Mouse (Mus musculus) spleen, embryonic (tissue): ENCODE data around the gene Baiap2l2.

ENCODE experiments used
- CTCF ChIA-PET: fragments of 350-600 bp; sonication (Branson Sonifier 250); formaldehyde crosslinking; loops from one replicate; lab custom pipeline; 2022; lab: Charles Lee

Baiap2l2 gene

GRCm38 (mm10) chr15:79262375-79262774 lies 23.0 kb downstream of the Baiap2l2 start:
- CTCF ChIA-PET = no interaction called here

- CTCF ChIA-PET = no interaction called here
These were observed 23.6 kb downstream of the Baiap2l2 start for GRCm38 (mm10) chr15:79261757-79262156.

- CTCF ChIA-PET = no interaction called here
These were observed 24.1 kb downstream of the Baiap2l2 start for GRCm38 (mm10) chr15:79261095-79261725.

GRCm38 (mm10) chr15:79258521-79258920 lies 26.8 kb downstream of the Baiap2l2 start:
- CTCF ChIA-PET = no interaction called here

- CTCF ChIA-PET = no interaction called here
These were observed 30.7 kb downstream of the Baiap2l2 start, which contains the start of gene Slc16a8 for GRCm38 (mm10) chr15:79254661-79255060. Gene Slc16a8 (minus strand): TSS chr15:79254761.

- CTCF ChIA-PET = no interaction called here
These were observed 32.8 kb downstream of the Baiap2l2 start for GRCm38 (mm10) chr15:79252580-79252979.

GRCm38 (mm10) chr15:79251781-79252491 lies 33.4 kb downstream of the Baiap2l2 start:
- CTCF ChIA-PET = no interaction called here

- CTCF ChIA-PET = no interaction called here
These were observed 34.2 kb downstream of the Baiap2l2 start for GRCm38 (mm10) chr15:79251168-79251567.

- CTCF ChIA-PET = interaction anchor here (0.6 kb wide), 1 partner anchor 572 kb away, joined by 3 read pairs; no protein-coding TSS in a partner anchor
These were observed 35.1 kb downstream of the Baiap2l2 start for GRCm38 (mm10) chr15:79250236-79250635.

GRCm38 (mm10) chr15:79245321-79245720 lies 40.0 kb downstream of the Baiap2l2 start:
- CTCF ChIA-PET = no interaction called here

GRCm38 (mm10) chr15:79244071-79244893 lies 41.1 kb downstream of the Baiap2l2 start:
- CTCF ChIA-PET = interaction anchor here (0.5 kb wide), 1 partner anchor 770 kb away, joined by 3 read pairs; no protein-coding TSS in a partner anchor

GRCm38 (mm10) chr15:79243234-79244042 lies 41.9 kb downstream of the Baiap2l2 start:
- CTCF ChIA-PET = interaction anchor here (0.7 to 0.9 kb wide), 2 partner anchors 29 to 94 kb away, joined by 3 to 5 read pairs; no protein-coding TSS in a partner anchor

- CTCF ChIA-PET = interaction anchor here (0.6 to 0.9 kb wide), 4 partner anchors 93 to 224 kb away, joined by 3 to 6 read pairs (median 4); no protein-coding TSS in a partner anchor
These were observed 42.6 kb downstream of the Baiap2l2 start for GRCm38 (mm10) chr15:79242574-79243233.

GRCm38 (mm10) chr15:79238036-79238435 lies 47.3 kb downstream of the Baiap2l2 start:
- CTCF ChIA-PET = no interaction called here

- CTCF ChIA-PET = no interaction called here
These were observed 50.1 kb downstream of the Baiap2l2 start for GRCm38 (mm10) chr15:79235268-79235667.

- CTCF ChIA-PET = no interaction called here
These were observed 56.1 kb downstream of the Baiap2l2 start, which contains the start of the genes Pick1 and Gm49486 for GRCm38 (mm10) chr15:79229058-79229821. Gene Pick1 (plus strand): TSS chr15:79229173. Gene Gm49486 (plus strand): TSS chr15:79229391.

- CTCF ChIA-PET = interaction anchor here (0.6 kb wide), 1 partner anchor 710 kb away, joined by 6 read pairs; no protein-coding TSS in a partner anchor
These were observed 59.6 kb downstream of the Baiap2l2 start for GRCm38 (mm10) chr15:79225780-79226179.

- CTCF ChIA-PET = interaction anchor here (0.6 to 0.7 kb wide), 2 partner anchors 43 to 188 kb away, joined by 3 to 5 read pairs; no protein-coding TSS in a partner anchor
These were observed 60.7 kb downstream of the Baiap2l2 start for GRCm38 (mm10) chr15:79224685-79225084.

GRCm38 (mm10) chr15:79223641-79224040 lies 61.7 kb downstream of the Baiap2l2 start:
- CTCF ChIA-PET = no interaction called here
